Mouse (Mus musculus): ENCODE results near the gene Scube3. TPM values are rescaled to one million over a fixed set of nuclear protein-coding genes. Genes with fewer than 3 reads are reported as not detected.
A peak's percentile ranks its signal among the peaks of the same experiment; 100 is the strongest.

Gene Scube3
- polyA plus RNA-seq, 1 experiment from 2014 or later: 6.3 TPM

DNA sequence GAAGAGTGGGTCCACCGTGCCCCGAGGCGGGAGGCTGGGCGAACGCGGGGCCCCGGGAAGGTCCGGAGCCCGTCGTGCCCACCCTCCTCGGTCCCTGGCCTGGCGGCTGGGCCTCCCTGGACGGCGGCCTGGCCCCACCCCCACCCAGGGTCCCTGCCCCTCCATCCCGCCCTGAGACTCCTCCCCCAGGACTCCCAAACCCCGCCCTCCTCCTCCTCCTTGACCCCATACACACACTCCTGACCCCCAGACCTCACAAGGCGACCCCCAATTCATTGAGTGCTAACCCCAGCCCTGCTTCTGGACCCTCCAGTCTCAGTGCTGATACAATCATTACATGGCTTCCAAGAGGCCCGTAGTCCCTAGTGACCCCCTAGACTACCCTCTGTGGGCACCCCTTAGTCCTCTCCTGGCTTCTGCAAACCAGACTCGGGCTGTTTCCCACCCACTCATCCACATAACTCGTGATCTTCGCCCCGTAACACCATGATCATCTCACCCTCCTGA is 35.7 kb downstream of the Scube3 start:
- Histone ChIP-seq H3K4me2 (ENCODE audit: low read depth, low read length) (peak overlapping the region; percentile 72), H3K27ac (ENCODE audit: low read depth, low read length) (peak overlapping the region; percentile 91), H3K27me3 (ENCODE audit: control insufficient read depth, insufficient read depth, low read length) (no peaks in the 10 kb centered on the region; the same call in 1 of the 2 replicates), H3K4me1 (ENCODE audit: control insufficient read depth, insufficient read depth, low read length) (peaks cover 14% of the 10 kb centered on the region), H3K36me3 (ENCODE audit: control insufficient read depth, insufficient read depth, low read length) (peaks cover 4% of the 10 kb centered on the region; the same call in 1 of the 2 replicates), H3K4me3 (ENCODE audit: low read depth, low read length) (peak overlapping the region; percentile 86), H3K9ac (replicated peaks; ENCODE audit: low read depth, low read length) (peak overlapping the region; percentile 97), H3K9me3 (ENCODE audit: control insufficient read depth, low read length) (no peaks in the 10 kb centered on the region)
- WGBS: 20% methylated on average over 8 of the region's 22 CpGs
- ATAC-seq (ENCODE audit: low read depth): peak; percentile 59

DNA sequence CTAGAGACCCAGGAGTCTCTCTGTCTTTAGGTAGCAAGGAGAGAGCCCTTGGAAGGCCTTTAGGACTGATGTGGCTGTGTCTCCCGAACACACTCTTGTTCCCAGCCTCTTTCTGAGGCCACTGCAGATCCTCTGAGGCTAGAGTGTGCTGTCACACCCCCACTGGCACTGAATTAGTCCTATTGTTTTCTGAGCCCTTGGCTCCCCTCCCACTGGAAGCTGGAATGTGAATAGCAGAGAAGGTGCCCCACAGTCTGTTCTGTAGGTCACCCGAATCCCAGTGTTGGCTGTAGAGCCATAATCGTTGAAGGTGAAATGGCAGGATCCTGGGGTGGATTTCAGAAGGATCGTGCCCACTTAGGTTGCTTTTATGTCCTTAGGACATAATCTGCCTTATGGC is 38.4 kb downstream of the Scube3 start:
- WGBS: 18% methylated on average over 4 of the region's 4 CpGs

DNA sequence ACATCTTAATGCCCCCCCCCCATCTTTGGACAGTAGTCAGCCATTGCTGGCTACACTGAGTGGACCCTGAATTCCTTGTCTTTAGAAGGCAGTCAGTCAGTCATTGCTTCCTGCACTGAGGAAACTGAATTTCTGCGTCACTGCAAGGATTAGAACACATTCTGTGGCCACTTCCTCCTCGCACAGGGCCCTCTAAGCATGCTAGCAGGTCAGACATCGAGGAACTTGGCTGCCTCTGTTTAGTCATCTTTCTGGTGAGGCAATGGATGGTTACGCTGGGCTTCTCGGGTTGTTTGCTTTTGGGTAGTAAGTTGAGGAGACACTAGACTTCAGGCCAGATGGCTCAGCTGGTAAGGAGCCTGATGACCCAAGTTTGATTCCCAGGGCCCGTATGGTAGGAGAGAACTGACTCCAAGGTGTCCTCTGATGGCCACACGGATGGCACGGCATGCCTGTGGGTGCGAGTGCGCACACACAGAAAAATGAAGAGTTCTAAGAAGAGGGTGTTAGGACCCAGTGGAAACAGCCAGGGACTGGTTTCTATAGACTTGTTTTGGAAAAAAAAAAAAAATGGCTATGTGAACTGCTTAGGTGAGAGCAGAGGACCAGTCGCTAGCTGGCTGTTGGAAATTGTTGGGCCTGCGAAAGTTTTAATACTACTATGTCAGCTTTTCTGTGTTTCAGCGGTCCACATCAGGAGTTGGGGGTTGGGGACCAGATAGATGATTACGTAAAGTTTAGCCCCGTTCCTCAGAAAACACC is 39.0 kb downstream of the Scube3 start:
- Histone ChIP-seq H3K4me3 (ENCODE audit: low read depth, low read length) (no peak overlapping the region), H3K27me3 (ENCODE audit: control insufficient read depth, insufficient read depth, low read length) (no peaks in the 10 kb centered on the region; the same call in 1 of the 2 replicates), H3K9ac (replicated peaks; ENCODE audit: low read depth, low read length) (no peak overlapping the region), H3K36me3 (ENCODE audit: control insufficient read depth, insufficient read depth, low read length) (no peaks in the 10 kb centered on the region; the same call in 1 of the 2 replicates), H3K4me2 (ENCODE audit: low read depth, low read length) (no peak overlapping the region), H3K27ac (ENCODE audit: low read depth, low read length) (no peak overlapping the region), H3K4me1 (ENCODE audit: control insufficient read depth, insufficient read depth, low read length) (peaks cover 14% of the 10 kb centered on the region), H3K9me3 (ENCODE audit: control insufficient read depth, low read length) (no peaks in the 10 kb centered on the region)
- WGBS: 89% methylated on average over 15 of the region's 15 CpGs
- ATAC-seq (ENCODE audit: low read depth): no peak

More for the DNA sequence above, 38.4 kb downstream of the Scube3 start:
- no peak overlapping the region for H3K4me3 ChIP-seq (ENCODE audit: low read depth, low read length)
- H3K36me3 ChIP-seq (ENCODE audit: control insufficient read depth, insufficient read depth, low read length): no peaks in the 10 kb centered on the region; the same call in 1 of the 2 replicates
- ATAC-seq (ENCODE audit: low read depth): no peak
- H3K4me2 ChIP-seq (ENCODE audit: low read depth, low read length): no peak overlapping the region
- no peak overlapping the region for H3K27ac ChIP-seq (ENCODE audit: low read depth, low read length)
- H3K9me3 ChIP-seq (ENCODE audit: control insufficient read depth, low read length): no peaks in the 10 kb centered on the region
- H3K9ac ChIP-seq (replicated peaks; ENCODE audit: low read depth, low read length): no peak overlapping the region
- H3K4me1 ChIP-seq (ENCODE audit: control insufficient read depth, insufficient read depth, low read length): peaks cover 14% of the 10 kb centered on the region
- H3K27me3 ChIP-seq (ENCODE audit: control insufficient read depth, insufficient read depth, low read length): no peaks in the 10 kb centered on the region; the same call in 1 of the 2 replicates

DNA sequence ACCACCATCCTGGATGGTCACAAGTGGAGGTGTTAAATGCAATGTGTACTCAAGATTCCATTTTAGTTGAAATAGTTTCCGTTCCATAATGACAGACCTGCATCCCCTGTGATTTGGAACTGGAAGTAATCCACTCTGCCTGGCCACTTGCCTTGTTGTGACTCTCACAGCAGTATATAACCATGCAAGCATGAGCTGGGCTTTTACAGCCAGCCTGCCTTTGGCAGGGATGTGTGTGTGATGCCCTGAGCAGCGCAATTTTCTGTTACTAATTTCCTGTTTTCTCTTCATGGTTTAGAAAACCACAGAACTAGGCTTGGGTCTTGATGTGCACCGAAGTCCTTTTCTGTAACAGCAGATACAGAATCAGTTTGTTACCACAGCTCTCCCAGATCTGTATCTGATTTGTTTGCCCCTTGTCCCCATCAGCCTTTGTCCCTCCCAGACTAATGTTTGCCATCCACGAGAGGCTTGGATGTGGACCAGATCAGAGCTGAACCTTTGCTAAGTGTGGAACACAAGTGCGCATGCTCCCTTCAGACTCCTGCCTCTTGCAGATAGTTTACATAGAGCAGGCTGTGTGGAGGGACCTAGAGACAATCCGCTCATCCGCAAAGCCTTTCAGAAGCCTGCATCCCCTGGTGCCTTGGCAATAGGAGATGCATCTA is 43.2 kb downstream of the Scube3 start:
- Histone ChIP-seq H3K27ac (ENCODE audit: low read depth, low read length) (no peak overlapping the region), H3K4me2 (ENCODE audit: low read depth, low read length) (no peak overlapping the region), H3K36me3 (ENCODE audit: control insufficient read depth, insufficient read depth, low read length) (peaks cover 5% of the 10 kb centered on the region; the same call in 1 of the 2 replicates), H3K9me3 (ENCODE audit: control insufficient read depth, low read length) (no peaks in the 10 kb centered on the region), H3K4me1 (ENCODE audit: control insufficient read depth, insufficient read depth, low read length) (peaks cover 3% of the 10 kb centered on the region; the same call in 1 of the 2 replicates), H3K27me3 (ENCODE audit: control insufficient read depth, insufficient read depth, low read length) (no peaks in the 10 kb centered on the region), H3K4me3 (ENCODE audit: low read depth, low read length) (no peak overlapping the region), H3K9ac (replicated peaks; ENCODE audit: low read depth, low read length) (no peak overlapping the region)
- no peak for ATAC-seq (ENCODE audit: low read depth)
- 88% methylated on average over 7 of the region's 7 CpGs for WGBS

DNA sequence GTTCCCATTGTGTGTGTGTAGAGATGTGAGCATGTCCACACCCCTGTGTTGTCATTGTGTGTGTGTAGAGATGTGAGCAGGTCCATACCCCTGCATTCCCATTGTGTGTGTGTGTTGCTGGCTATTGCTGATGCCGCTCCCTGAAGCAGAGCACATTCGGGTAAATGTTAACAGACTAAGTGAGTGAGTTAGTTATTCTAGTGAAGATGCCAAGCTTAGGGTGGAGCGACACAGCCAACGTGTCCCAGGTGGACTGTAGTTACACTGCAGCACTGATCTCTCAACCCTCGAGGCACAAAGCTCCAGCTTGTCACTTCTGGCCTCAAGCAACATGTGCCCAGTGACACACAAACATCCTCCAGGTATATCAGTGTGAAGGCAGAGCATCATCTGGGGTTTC is 46.4 kb downstream of the Scube3 start:
- Histone ChIP-seq H3K36me3 (ENCODE audit: control insufficient read depth, insufficient read depth, low read length) (peaks cover 17% of the 10 kb centered on the region; the same call in 1 of the 2 replicates), H3K27ac (ENCODE audit: low read depth, low read length) (no peak overlapping the region; the same call in 1 of the 2 replicates), H3K4me2 (ENCODE audit: low read depth, low read length) (no peak overlapping the region), H3K4me3 (ENCODE audit: low read depth, low read length) (no peak overlapping the region), H3K27me3 (ENCODE audit: control insufficient read depth, insufficient read depth, low read length) (no peaks in the 10 kb centered on the region), H3K9ac (replicated peaks; ENCODE audit: low read depth, low read length) (no peak overlapping the region), H3K9me3 (ENCODE audit: control insufficient read depth, low read length) (no peaks in the 10 kb centered on the region), H3K4me1 (ENCODE audit: control insufficient read depth, insufficient read depth, low read length) (no peaks in the 10 kb centered on the region)
- WGBS: 93% methylated on average over 5 of the region's 5 CpGs
- no peak for ATAC-seq (ENCODE audit: low read depth)

DNA sequence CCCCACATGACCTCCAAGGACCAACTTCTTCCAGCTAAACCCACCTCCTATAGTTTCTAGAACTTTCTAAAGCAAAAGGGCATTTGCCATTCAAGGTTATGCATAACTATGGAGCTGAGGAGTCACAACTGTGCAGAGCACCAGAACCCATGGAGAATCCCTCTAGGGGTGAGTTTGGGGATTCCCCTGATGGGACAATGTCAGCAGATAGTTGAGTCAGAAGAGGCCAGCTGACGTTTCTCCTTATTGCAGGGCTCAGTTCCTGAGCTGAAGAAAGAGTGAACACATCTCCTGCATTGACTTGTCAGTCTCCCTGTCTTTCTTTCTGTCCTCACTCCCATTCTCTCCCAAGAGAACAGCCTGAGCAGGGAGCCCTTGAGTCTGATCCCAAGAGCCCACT is 50.8 kb downstream of the Scube3 start:
- Histone ChIP-seq H3K27me3 (ENCODE audit: control insufficient read depth, insufficient read depth, low read length) (no peaks in the 10 kb centered on the region), H3K4me1 (ENCODE audit: control insufficient read depth, insufficient read depth, low read length) (no peaks in the 10 kb centered on the region), H3K9me3 (ENCODE audit: control insufficient read depth, low read length) (no peaks in the 10 kb centered on the region), H3K4me2 (ENCODE audit: low read depth, low read length) (no peak overlapping the region), H3K4me3 (ENCODE audit: low read depth, low read length) (no peak overlapping the region), H3K9ac (replicated peaks; ENCODE audit: low read depth, low read length) (no peak overlapping the region), H3K36me3 (ENCODE audit: control insufficient read depth, insufficient read depth, low read length) (peaks cover 31% of the 10 kb centered on the region), H3K27ac (ENCODE audit: low read depth, low read length) (no peak overlapping the region)
- no peak for ATAC-seq (ENCODE audit: low read depth)
- WGBS: 78% methylated on average over 1 of the region's 1 CpGs

DNA sequence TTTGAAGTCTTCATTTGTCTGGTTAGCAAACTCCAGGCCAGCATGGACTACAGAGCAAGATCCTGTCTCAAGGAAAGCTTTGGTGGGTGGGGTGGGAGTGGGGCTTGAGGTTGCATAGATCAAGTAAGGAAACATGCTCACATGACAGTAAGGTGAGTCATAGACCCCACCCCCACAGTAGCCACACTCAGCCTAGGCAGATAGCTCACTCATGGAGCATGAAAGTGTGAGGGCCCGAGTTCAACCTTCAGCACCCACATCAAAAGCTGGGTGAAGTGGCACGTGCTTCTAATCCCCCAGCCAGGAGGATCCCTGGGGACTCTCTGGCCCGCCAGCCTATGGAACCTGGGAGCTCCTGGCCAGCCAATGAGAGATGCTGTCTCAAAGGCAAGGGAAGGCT is 51.6 kb downstream of the Scube3 start:
- 92% methylated on average over 3 of the region's 3 CpGs for WGBS
- Histone ChIP-seq H3K27ac (ENCODE audit: low read depth, low read length) (no peak overlapping the region), H3K36me3 (ENCODE audit: control insufficient read depth, insufficient read depth, low read length) (peaks cover 37% of the 10 kb centered on the region), H3K4me2 (ENCODE audit: low read depth, low read length) (no peak overlapping the region), H3K9me3 (ENCODE audit: control insufficient read depth, low read length) (no peaks in the 10 kb centered on the region), H3K27me3 (ENCODE audit: control insufficient read depth, insufficient read depth, low read length) (no peaks in the 10 kb centered on the region), H3K9ac (replicated peaks; ENCODE audit: low read depth, low read length) (no peak overlapping the region), H3K4me1 (ENCODE audit: control insufficient read depth, insufficient read depth, low read length) (no peaks in the 10 kb centered on the region), H3K4me3 (ENCODE audit: low read depth, low read length) (no peak overlapping the region)
- ATAC-seq (ENCODE audit: low read depth): no peak

DNA sequence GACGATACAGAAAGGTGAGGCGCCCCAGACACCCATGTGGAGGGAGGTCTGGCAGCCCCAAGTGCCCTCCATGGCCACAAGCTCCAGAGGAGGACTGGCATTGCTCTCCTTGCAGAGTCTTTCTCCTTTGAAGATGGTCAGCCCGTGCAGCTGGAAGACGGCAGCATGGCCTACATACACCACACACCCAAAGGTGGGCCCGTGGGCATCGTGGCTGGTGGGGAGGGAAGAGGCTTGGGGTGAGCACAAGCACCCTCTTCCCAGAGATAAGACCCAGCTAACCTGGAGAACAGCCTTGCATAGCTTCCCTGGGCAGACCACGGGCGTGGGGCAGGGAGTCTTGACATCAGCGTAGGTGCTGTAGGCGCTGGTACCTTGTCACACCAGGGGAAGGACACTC is 53.1 kb downstream of the Scube3 start:
- H3K4me3 ChIP-seq (ENCODE audit: low read depth, low read length): no peak overlapping the region
- H3K4me1 ChIP-seq (ENCODE audit: control insufficient read depth, insufficient read depth, low read length): no peaks in the 10 kb centered on the region
- no peaks in the 10 kb centered on the region for H3K9me3 ChIP-seq (ENCODE audit: control insufficient read depth, low read length)
- H3K4me2 ChIP-seq (ENCODE audit: low read depth, low read length): no peak overlapping the region
- no peak overlapping the region for H3K27ac ChIP-seq (ENCODE audit: low read depth, low read length)
- ATAC-seq (ENCODE audit: low read depth): no peak
- 94% methylated on average over 10 of the region's 10 CpGs for WGBS
- H3K9ac ChIP-seq (replicated peaks; ENCODE audit: low read depth, low read length): no peak overlapping the region
- peaks cover 40% of the 10 kb centered on the region for H3K36me3 ChIP-seq (ENCODE audit: control insufficient read depth, insufficient read depth, low read length)
- H3K27me3 ChIP-seq (ENCODE audit: control insufficient read depth, insufficient read depth, low read length): no peaks in the 10 kb centered on the region

DNA sequence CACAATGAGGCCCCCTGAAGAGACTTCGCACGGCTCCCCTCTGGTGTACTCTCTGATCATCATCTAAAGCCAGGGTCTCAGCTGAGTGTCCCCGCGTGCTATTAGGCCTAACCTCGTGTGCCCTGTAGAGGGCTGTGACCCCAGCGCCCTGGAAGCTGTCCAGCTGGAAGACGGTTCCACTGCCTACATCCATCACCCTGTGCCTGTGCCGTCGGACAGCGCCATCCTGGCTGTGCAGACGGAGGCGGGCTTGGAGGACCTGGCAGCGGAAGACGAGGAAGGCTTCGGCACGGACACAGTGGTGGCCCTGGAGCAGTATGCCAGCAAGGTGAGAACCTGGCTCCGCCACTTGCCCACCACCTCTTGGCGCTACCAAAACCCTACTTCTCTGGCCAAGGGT is 55.7 kb downstream of the Scube3 start:
- no peak for ATAC-seq (ENCODE audit: low read depth)
- H3K36me3 ChIP-seq (ENCODE audit: control insufficient read depth, insufficient read depth, low read length): peaks cover 53% of the 10 kb centered on the region
- H3K4me2 ChIP-seq (ENCODE audit: low read depth, low read length): no peak overlapping the region
- no peak overlapping the region for H3K9ac ChIP-seq (replicated peaks; ENCODE audit: low read depth, low read length)
- no peaks in the 10 kb centered on the region for H3K4me1 ChIP-seq (ENCODE audit: control insufficient read depth, insufficient read depth, low read length)
- H3K9me3 ChIP-seq (ENCODE audit: control insufficient read depth, low read length): no peaks in the 10 kb centered on the region
- H3K27me3 ChIP-seq (ENCODE audit: control insufficient read depth, insufficient read depth, low read length): no peaks in the 10 kb centered on the region
- no peak overlapping the region for H3K27ac ChIP-seq (ENCODE audit: low read depth, low read length)
- no peak overlapping the region for H3K4me3 ChIP-seq (ENCODE audit: low read depth, low read length)
- 73% methylated on average over 18 of the region's 18 CpGs for WGBS

All from neural tube, embryonic 14.5 days (tissue).